Mouse (Mus musculus) small intestine, adult 2 months (tissue): ENCODE data around the gene Gabarap. TPM values are rescaled to one million over a fixed set of nuclear protein-coding genes. Genes with fewer than 3 reads are reported as not detected.

ENCODE experiments used
- H3K27ac ChIP-seq: fragments of 200-500 bp; 2 replicates; pipeline ENCODE4 v1.5.1; 2012; ENCODE audit warnings: low read depth, low read length, control low read depth, inconsistent platforms; ENCODE audit not compliant: insufficient read depth
- H3K27me3 ChIP-seq: fragments of 200-500 bp; 2 replicates; pipeline ENCODE4 v1.6.1; 2012; ENCODE audit warnings: mild to moderate bottlenecking, moderate library complexity, low read length, inconsistent platforms; ENCODE audit not compliant: control insufficient read depth, insufficient read depth
- H3K36me3 ChIP-seq: fragments of 200-500 bp; 2 replicates; pipeline ENCODE4 v1.6.1; 2012; ENCODE audit warnings: mild to moderate bottlenecking, low read length, control low read depth, inconsistent platforms; ENCODE audit not compliant: control insufficient read depth, insufficient read depth
- H3K4me1 ChIP-seq: fragments of 200-500 bp; 2 replicates; pipeline ENCODE4 v1.6.1; 2012; ENCODE audit warnings: low read length, inconsistent platforms, mixed read lengths; ENCODE audit not compliant: control insufficient read depth, insufficient read depth, insufficient read length
- H3K4me3 ChIP-seq: fragments of 200-500 bp; 2 replicates; pipeline ENCODE4 v1.5.1; 2012; ENCODE audit warnings: low read depth, mild to moderate bottlenecking, control low read depth, inconsistent platforms, low read length, moderate library complexity
- CTCF ChIP-seq: fragments of 200-500 bp; IDR thresholded peaks from 2 replicates; pipeline ENCODE4 v1.5.1; 2012; ENCODE audit warnings: low read depth, mild to moderate bottlenecking, control low read depth, inconsistent platforms, low read length, moderate library complexity, mixed read lengths; ENCODE audit not compliant: insufficient replicate concordance, insufficient read length; ENCODE audit errors: extremely low read depth
- POLR2A ChIP-seq: fragments of 200-500 bp; IDR thresholded peaks from 2 replicates; pipeline ENCODE4 v1.6.1; 2012; ENCODE audit warnings: low read depth, mild to moderate bottlenecking, control low read depth, inconsistent platforms, low read length, moderate library complexity
- WGBS: fragments of 180-500 bp; shearing (Covaris S2); methylation state at CpG from one replicate; pipeline ENCODE4 v1.1.7; 2018; 5-methylcytosine and 5-hydroxymethylcytosine counted together
- polyA plus RNA-seq: library from polyadenylated mRNA; depleted of rRNA; stranded (reverse); fragments of >200 nt; gene quantifications from 2 replicates; pipeline ENCODE4 v1.2.3, GENCODE M21; 2012

The Gabarap gene
- polyA plus RNA-seq, 1 experiment, result 564 TPM

- Histone ChIP-seq H3K4me1 (peaks cover 10% of the 10 kb centered on the region), H3K27ac (no peak overlapping the region), H3K4me3 (no peak overlapping the region), H3K27me3 (peaks cover 7% of the 10 kb centered on the region; the same call in 1 of the 2 replicates), H3K36me3 (no peaks in the 10 kb centered on the region)
- 47% methylated on average over 11 of the region's 11 CpGs for WGBS
- no peak for TF ChIP-seq POLR2A
- no peak for TF ChIP-seq CTCF
Observed at GRCm38 (mm10) chr11:70029829-70030550, 39.0 kb downstream of the Gabarap start.

GRCm38 (mm10) chr11:70030651-70031320 lies 39.8 kb downstream of the Gabarap start:
- Histone ChIP-seq H3K27ac (no peak overlapping the region), H3K36me3 (no peaks in the 10 kb centered on the region), H3K4me3 (no peak overlapping the region), H3K4me1 (peaks cover 10% of the 10 kb centered on the region), H3K27me3 (peaks cover 5% of the 10 kb centered on the region; the same call in 1 of the 2 replicates)
- 89% methylated on average over 28 of the region's 28 CpGs for WGBS
- TF ChIP-seq CTCF (no peak), POLR2A (no peak)

GRCm38 (mm10) chr11:70031321-70031670 lies 40.4 kb downstream of the Gabarap start:
- H3K27ac ChIP-seq, result no peak overlapping the region

DNA sequence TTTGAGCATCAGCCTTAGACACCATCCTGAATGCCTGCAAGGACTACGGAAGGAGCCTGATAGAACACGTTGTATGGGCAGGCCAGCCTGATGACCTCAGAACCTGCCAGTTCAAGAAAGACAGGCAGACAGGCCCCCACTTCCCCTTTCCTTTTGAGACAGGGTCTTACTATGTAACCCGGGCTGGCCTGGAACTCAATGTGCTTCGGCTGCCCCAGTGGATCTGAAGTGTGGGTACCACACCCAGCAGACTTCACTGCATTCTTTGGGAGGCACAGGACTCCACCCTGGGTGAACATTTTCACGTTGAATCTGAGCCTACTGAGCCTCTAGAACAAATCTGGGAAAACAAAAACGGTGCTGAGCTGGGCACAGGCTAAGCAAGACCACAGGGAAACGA lies 47.2 kb downstream of the Gabarap start:
- Histone ChIP-seq H3K4me1 (peaks cover 4% of the 10 kb centered on the region; the same call in 1 of the 2 replicates), H3K27ac (peak overlapping the region; percentile 1; the same call in 1 of the 2 replicates), H3K27me3 (no peaks in the 10 kb centered on the region), H3K4me3 (no peak overlapping the region), H3K36me3 (no peaks in the 10 kb centered on the region)
- no peak for TF ChIP-seq POLR2A
- no peak for TF ChIP-seq CTCF
- 56% methylated on average over 7 of the region's 7 CpGs for WGBS

More at GRCm38 (mm10) chr11:70031321-70031670, 40.4 kb downstream of the Gabarap start:
- WGBS, result 94% methylated on average over 11 of the region's 11 CpGs
- Histone ChIP-seq H3K27me3 (peaks cover under 1% of the 10 kb centered on the region; the same call in 1 of the 2 replicates), H3K4me1 (peaks cover 10% of the 10 kb centered on the region), H3K36me3 (no peaks in the 10 kb centered on the region), H3K4me3 (no peak overlapping the region)
- no peak for TF ChIP-seq CTCF
- TF ChIP-seq POLR2A, result no peak

GRCm38 (mm10) chr11:70039631-70040030 lies 48.7 kb downstream of the Gabarap start:
- H3K4me3 ChIP-seq, result no peak overlapping the region
- WGBS, result 90% methylated on average over 10 of the region's 10 CpGs
- H3K4me1 ChIP-seq, result peaks cover 4% of the 10 kb centered on the region; the same call in 1 of the 2 replicates
- H3K36me3 ChIP-seq, result peaks cover 3% of the 10 kb centered on the region; the same call in 1 of the 2 replicates
- no peak for TF ChIP-seq CTCF
- no peak for TF ChIP-seq POLR2A
- no peaks in the 10 kb centered on the region for H3K27me3 ChIP-seq
- H3K27ac ChIP-seq, result no peak overlapping the region

DNA sequence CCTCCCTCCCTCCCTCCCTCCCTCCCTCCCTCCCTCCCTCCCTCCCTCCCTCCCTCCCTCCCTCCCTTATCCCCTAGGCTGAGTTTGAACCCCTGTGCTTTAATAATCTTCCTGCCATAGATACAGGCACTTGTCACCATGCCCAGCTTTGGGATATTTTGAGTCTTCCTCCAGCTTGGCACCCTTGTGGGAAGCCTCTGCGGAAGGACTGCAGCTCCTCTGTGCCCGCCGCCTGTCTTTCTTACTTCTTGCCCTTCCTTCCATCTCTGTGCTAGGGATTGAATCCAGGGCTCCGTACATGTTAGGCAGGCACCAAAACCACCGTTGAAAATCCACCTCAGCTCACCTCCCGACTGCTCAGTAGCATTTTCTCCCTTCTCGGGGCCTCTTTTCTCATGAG lies 49.2 kb downstream of the Gabarap start:
- H3K27ac ChIP-seq, result no peak overlapping the region
- H3K27me3 ChIP-seq, result no peaks in the 10 kb centered on the region
- H3K4me1 ChIP-seq, result peaks cover 4% of the 10 kb centered on the region; the same call in 1 of the 2 replicates
- 82% methylated on average over 7 of the region's 7 CpGs for WGBS
- no peak overlapping the region for H3K4me3 ChIP-seq
- H3K36me3 ChIP-seq, result peaks cover 3% of the 10 kb centered on the region; the same call in 1 of the 2 replicates
- TF ChIP-seq POLR2A (no peak), CTCF (no peak)

- Histone ChIP-seq H3K4me1 (peaks cover 4% of the 10 kb centered on the region; the same call in 1 of the 2 replicates), H3K4me3 (no peak overlapping the region), H3K27ac (no peak overlapping the region), H3K36me3 (peaks cover 3% of the 10 kb centered on the region; the same call in 1 of the 2 replicates), H3K27me3 (no peaks in the 10 kb centered on the region)
- 88% methylated on average over 23 of the region's 23 CpGs for WGBS
- TF ChIP-seq CTCF, result no peak
- no peak for TF ChIP-seq POLR2A
Observed at GRCm38 (mm10) chr11:70042309-70043085, 51.6 kb downstream of the Gabarap start.
